Mouse (Mus musculus): ENCODE measurements at regions not wholly inside any gene's neighbourhood (a gene's known extent, or its start where the extent isn't known, plus 50 kb on each side); places are given as distances from the start of the nearest gene placed in this dataset.

DNA sequence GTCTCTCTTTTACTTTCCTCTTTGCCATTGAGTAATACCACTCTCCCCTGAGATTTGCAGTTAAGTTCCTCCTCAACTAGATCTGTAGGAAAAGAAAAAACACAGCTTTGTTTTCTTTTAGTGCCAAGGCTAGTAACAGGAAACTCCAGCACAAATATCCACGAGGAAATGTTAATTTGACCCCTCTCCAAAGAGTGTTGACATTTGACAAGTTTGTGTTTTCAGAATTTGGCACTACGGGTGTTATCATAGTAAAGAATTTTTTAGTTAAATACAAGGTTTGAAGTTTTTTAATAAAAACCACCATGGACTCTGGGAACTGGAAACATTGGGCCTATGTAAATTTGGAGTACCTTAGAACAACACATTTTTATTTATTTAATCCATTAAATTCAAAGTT lies 126.1 kb upstream of the Mme start:
- TF ChIP-seq E2F4 (IDR thresholded peaks at IDR 0.05; ENCODE audit: insufficient read depth) (no peak), POLR2A (IDR thresholded peaks at IDR 0.05; ENCODE audit: insufficient read length, low read depth) (no peak)

All from myocyte (in vitro differentiated cells).